Mouse (Mus musculus) spleen, adult 2 months (tissue): ENCODE measurements around the gene Myl12a.

ENCODE experiments used
- CTCF ChIP-seq: fragments of 200-500 bp; IDR thresholded peaks from 2 replicates; pipeline ENCODE4 v1.5.1; 2011; ENCODE audit warnings: mild to moderate bottlenecking, inconsistent platforms; ENCODE audit not compliant: insufficient read depth, insufficient read length, insufficient replicate concordance; ENCODE audit errors: extremely low read depth
- POLR2A ChIP-seq: fragments of 200-500 bp; IDR thresholded peaks from 2 replicates; pipeline ENCODE4 v1.6.1; 2011; ENCODE audit warnings: low read depth, low read length, inconsistent platforms

DNA sequence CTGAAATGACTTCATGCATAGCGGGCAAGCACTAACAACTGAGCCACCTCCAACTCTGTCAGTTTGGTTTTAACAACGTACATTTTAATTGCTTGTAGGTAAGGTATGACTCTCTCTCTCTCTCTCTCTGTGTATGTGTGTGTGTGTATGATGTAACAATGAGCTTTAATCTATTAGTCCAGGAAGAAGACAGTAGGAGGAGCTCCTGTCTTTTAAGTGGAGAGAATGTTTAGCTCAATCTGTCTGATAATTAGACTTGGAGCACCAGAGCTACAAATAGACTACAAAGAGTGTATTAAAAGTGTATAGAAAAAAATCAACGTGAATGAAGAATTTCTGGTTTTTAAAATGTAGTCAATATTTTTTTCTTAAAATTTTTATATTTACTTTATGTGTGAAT lies 6.0 kb upstream of the Myl12a start:
- TF ChIP-seq CTCF (no peak), POLR2A (no peak)
